Mouse (Mus musculus) intestine, embryonic 15.5 days (tissue): ENCODE results near the gene 4933402J07Rik. TPM values are rescaled to one million over a fixed set of nuclear protein-coding genes. Genes with fewer than 3 reads are reported as not detected.

Experiments used
- ATAC-seq: fragments of 200-750 bp; cut with Nextera tagmentation; 2 replicates; pipeline ENCODE4 v1.8.0; 2017; ENCODE audit warnings: moderate TSS enrichment, moderate library complexity
- H3K27ac ChIP-seq: fragments of 300-500 bp; sonication (generic); 2 replicates; pipeline ENCODE4 v1.5.1; 2015; ENCODE audit warnings: mild to moderate bottlenecking, inconsistent platforms
- H3K27me3 ChIP-seq: fragments of 300-500 bp; sonication (generic); replicated peaks from 2 replicates; pipeline ENCODE4 v1.6.1; 2015; ENCODE audit warnings: inconsistent platforms
- H3K36me3 ChIP-seq: fragments of 300-500 bp; sonication (generic); 2 replicates; pipeline ENCODE4 v1.6.1; 2015; ENCODE audit warnings: inconsistent platforms
- H3K4me1 ChIP-seq: fragments of 300-500 bp; sonication (generic); replicated peaks from 2 replicates; pipeline ENCODE4 v1.6.1; 2015; ENCODE audit warnings: inconsistent platforms
- H3K4me2 ChIP-seq: fragments of 300-500 bp; sonication (generic); replicated peaks from 2 replicates; pipeline ENCODE4 v1.6.1; 2015; ENCODE audit warnings: mild to moderate bottlenecking, inconsistent platforms
- H3K4me3 ChIP-seq: fragments of 300-500 bp; sonication (generic); replicated peaks from 2 replicates; pipeline ENCODE4 v1.5.1; 2015; ENCODE audit warnings: inconsistent platforms
- H3K9ac ChIP-seq: fragments of 300-500 bp; sonication (generic); 2 replicates; pipeline ENCODE4 v1.6.1; 2015; ENCODE audit warnings: inconsistent platforms
- H3K9me3 ChIP-seq: fragments of 300-500 bp; sonication (generic); 2 replicates; pipeline ENCODE4 v1.6.1; 2016; ENCODE audit warnings: inconsistent platforms
- WGBS: fragments of 180-500 bp; shearing (Covaris S2); methylation state at CpG from one replicate; pipeline ENCODE4 v1.1.7; 2015; 5-methylcytosine and 5-hydroxymethylcytosine counted together
- polyA plus RNA-seq: library from polyadenylated mRNA; unstranded; fragments of >200 nt; fragmentation: Nextera tagmentation; extraction: Ambion mirVana; gene quantifications from 2 replicates; pipeline ENCODE4 v1.2.1, GENCODE M21; 2015

The 4933402J07Rik gene
- polyA plus RNA-seq: not detected in 2 replicates

DNA sequence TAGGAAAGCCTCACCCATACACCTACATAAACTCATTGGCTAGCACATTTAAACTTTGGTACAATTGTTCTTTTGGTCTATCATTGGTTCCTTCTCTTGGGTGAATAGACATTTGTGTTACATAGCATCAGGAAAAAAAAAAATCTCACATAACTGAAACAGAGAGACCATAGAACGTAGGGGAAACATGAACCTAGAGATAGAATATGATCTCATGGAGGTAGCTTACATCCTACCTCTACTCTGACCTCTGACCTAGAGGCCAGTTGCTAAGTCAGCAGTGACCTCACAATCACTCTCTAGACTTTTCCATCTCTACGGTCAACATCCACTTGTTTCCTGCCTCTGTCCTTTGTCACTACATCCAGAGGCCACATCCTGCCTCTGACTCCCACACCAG is at the start of gene 4933402J07Rik:
TSS of gene 4933402J07Rik (plus strand) at position 301 of the 400 bp plus-strand sequence.
- Histone ChIP-seq H3K4me1 (no peaks in the 10 kb centered on the region), H3K9ac (no peak within 1 kb of the TSS), H3K27ac (no peak within 1 kb of the TSS), H3K27me3 (no peaks in the 10 kb centered on the region), H3K9me3 (no peaks in the 10 kb centered on the region), H3K36me3 (no peaks in the 10 kb centered on the region), H3K4me2 (no peak within 1 kb of the TSS), H3K4me3 (no peak within 1 kb of the TSS)
- WGBS: 70% methylated on average over 2 of the region's 2 CpGs
- ATAC-seq: no peak

- Histone ChIP-seq H3K27ac (no peak overlapping the region), H3K4me2 (no peak overlapping the region), H3K4me3 (no peak overlapping the region), H3K9me3 (no peaks in the 10 kb centered on the region), H3K27me3 (no peaks in the 10 kb centered on the region), H3K4me1 (no peaks in the 10 kb centered on the region), H3K36me3 (no peaks in the 10 kb centered on the region), H3K9ac (no peak overlapping the region)
- WGBS: 96% methylated on average over 3 of the region's 3 CpGs
- no peak for ATAC-seq
Measured at GRCm38 (mm10) chr8:87517132-87517531, 46.5 kb upstream of the 4933402J07Rik start.

- no peak overlapping the region for H3K9ac ChIP-seq
- no peaks in the 10 kb centered on the region for H3K27me3 ChIP-seq
- WGBS: 86% methylated on average over 1 of the region's 1 CpGs
- H3K9me3 ChIP-seq: no peaks in the 10 kb centered on the region
- H3K4me1 ChIP-seq: no peaks in the 10 kb centered on the region
- no peak for ATAC-seq
- no peak overlapping the region for H3K4me2 ChIP-seq
- H3K27ac ChIP-seq: no peak overlapping the region
- no peak overlapping the region for H3K4me3 ChIP-seq
- no peaks in the 10 kb centered on the region for H3K36me3 ChIP-seq
Measured at GRCm38 (mm10) chr8:87525006-87525405, 38.6 kb upstream of the 4933402J07Rik start.

DNA sequence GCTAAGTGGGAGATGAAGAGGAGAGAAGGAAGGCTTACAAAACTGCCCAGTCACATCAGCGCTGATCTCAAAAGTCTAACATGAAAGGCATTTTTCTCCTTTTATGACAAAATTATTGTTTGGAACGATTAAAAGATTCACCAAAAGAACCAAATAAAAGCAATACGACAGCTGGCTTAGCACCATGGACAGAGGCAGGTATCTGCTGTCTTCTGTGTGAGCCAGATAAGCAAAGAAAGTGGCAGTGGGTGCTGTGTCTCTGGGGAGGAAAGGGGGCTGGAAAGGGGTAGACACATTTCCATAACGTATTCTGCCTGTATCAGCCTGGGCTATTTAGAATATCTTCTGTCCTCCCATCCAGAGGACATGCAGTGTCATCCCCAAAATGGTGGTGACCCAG is 32.5 kb upstream of the 4933402J07Rik start:
- no peak overlapping the region for H3K9ac ChIP-seq
- H3K9me3 ChIP-seq: no peaks in the 10 kb centered on the region
- H3K27me3 ChIP-seq: no peaks in the 10 kb centered on the region
- H3K4me2 ChIP-seq: no peak overlapping the region
- 49% methylated on average over 4 of the region's 4 CpGs for WGBS
- ATAC-seq: no peak
- no peak overlapping the region for H3K27ac ChIP-seq
- H3K4me1 ChIP-seq: no peaks in the 10 kb centered on the region
- H3K36me3 ChIP-seq: no peaks in the 10 kb centered on the region
- H3K4me3 ChIP-seq: no peak overlapping the region

DNA sequence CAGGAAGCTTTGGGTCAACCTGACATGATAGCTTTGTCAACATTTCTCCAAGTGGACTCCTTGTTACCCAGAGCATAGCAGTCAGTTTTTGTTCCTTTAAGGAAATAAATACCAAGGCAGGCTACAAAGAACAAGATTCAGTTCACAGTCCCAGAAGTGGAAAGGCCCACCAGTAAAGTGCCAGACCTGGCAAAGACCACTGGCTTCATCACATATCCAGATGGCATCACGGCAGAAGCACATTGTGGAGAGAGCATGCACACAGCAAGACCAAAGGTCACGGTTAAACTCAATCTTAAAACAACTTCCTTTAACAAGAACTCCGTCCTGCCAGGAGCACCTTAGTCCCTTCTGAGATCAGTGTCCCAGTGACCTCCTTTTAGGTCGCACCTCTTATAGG is 30.2 kb upstream of the 4933402J07Rik start:
- no peak overlapping the region for H3K9ac ChIP-seq
- no peak for ATAC-seq
- no peaks in the 10 kb centered on the region for H3K36me3 ChIP-seq
- H3K4me3 ChIP-seq: no peak overlapping the region
- no peak overlapping the region for H3K27ac ChIP-seq
- H3K4me2 ChIP-seq: no peak overlapping the region
- no peaks in the 10 kb centered on the region for H3K9me3 ChIP-seq
- H3K27me3 ChIP-seq: no peaks in the 10 kb centered on the region
- 69% methylated on average over 4 of the region's 4 CpGs for WGBS
- no peaks in the 10 kb centered on the region for H3K4me1 ChIP-seq

DNA sequence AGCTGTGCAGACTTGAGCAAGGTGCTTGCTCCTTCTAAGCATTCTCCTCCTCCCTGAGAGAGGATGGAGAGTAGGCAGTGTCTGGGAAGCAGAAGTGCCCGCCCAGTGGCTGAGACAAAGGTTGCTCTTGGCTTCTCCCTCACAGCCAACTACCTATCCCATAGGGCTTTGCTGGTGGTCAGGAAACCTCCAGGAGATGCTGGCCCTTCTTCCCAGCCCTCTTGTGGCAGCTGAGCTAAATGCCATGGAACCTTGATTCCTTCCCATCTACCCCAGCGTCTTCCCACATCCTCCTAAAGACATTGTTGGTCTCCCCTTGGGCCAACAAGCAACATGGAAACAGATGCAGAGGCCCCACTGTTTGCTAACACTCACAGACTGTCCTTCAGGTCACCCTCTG is 28.8 kb upstream of the 4933402J07Rik start:
- no peaks in the 10 kb centered on the region for H3K36me3 ChIP-seq
- H3K27me3 ChIP-seq: no peaks in the 10 kb centered on the region
- no peaks in the 10 kb centered on the region for H3K4me1 ChIP-seq
- no peak for ATAC-seq
- WGBS: 30% methylated on average over 2 of the region's 2 CpGs
- no peak overlapping the region for H3K27ac ChIP-seq
- H3K4me2 ChIP-seq: no peak overlapping the region
- H3K4me3 ChIP-seq: no peak overlapping the region
- H3K9ac ChIP-seq: no peak overlapping the region
- no peaks in the 10 kb centered on the region for H3K9me3 ChIP-seq

DNA sequence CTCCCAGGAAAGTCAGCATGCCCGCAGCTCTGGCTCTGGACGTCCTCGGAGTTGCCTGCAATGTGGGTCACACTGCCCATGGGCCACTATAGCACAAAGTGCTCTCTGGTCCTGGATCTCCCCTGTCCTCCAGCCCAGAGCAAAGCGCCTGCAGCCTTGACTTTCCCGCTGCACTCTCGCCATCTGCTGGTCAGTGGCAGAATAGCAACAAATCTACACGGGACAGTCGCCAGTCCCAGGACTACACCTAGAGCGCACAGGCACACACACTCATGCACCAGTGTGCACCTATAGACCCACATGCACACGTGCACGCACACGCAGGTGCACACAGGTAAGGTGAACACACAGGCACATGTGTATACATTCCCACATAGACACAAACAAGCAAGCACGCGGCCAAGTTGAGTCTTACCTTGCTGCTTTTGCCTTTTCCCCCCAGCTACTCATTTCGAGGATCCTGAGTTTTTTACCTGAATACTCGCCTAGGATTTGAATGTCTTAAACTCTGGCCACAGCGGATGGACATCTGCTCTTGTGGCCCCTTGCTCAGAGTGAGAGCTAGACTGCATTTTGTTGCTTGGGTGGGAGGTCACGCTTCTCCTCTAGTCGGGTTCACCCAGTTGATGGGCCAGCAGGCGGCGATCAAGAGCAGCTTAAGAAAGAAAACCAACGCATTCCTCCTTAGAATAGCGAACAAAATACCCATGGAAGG is 26.9 kb upstream of the 4933402J07Rik start:
- H3K9ac ChIP-seq: no peak overlapping the region
- H3K27ac ChIP-seq: no peak overlapping the region
- H3K4me3 ChIP-seq: no peak overlapping the region
- H3K27me3 ChIP-seq: no peaks in the 10 kb centered on the region
- peak; percentile 78 for ATAC-seq
- no peaks in the 10 kb centered on the region for H3K4me1 ChIP-seq
- peak overlapping the region; percentile 2; the same call in 1 of the 2 replicates for H3K4me2 ChIP-seq
- WGBS: 6% methylated on average over 23 of the region's 23 CpGs
- no peaks in the 10 kb centered on the region for H3K9me3 ChIP-seq
- H3K36me3 ChIP-seq: no peaks in the 10 kb centered on the region

GRCm38 (mm10) chr8:87539829-87540394 is 23.7 kb upstream of the 4933402J07Rik start:
- Histone ChIP-seq H3K4me3 (no peak overlapping the region), H3K9me3 (no peaks in the 10 kb centered on the region), H3K4me1 (no peaks in the 10 kb centered on the region), H3K27me3 (no peaks in the 10 kb centered on the region), H3K9ac (no peak overlapping the region), H3K36me3 (no peaks in the 10 kb centered on the region), H3K27ac (no peak overlapping the region), H3K4me2 (no peak overlapping the region)
- 30% methylated on average over 15 of the region's 15 CpGs for WGBS
- ATAC-seq: no peak

DNA sequence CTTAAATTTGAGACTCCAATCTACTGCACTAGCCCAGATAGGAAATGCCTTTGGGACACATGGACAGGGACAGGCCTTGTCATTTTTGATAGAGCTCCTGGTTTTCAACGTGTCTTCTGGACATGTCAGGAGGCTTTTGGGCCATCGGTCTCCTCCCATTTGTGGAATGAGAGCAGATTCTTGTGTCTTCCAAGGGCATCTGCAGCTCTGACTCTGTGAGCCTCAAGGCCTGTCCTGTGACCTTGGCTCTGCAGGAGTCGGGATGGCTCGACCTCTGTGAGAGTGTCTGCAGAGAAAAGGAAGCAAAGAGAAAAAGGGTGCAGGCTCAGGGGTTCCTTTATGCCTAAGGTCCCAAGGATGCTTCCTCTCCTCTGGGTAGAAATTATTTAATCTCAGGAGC is 13.8 kb upstream of the 4933402J07Rik start:
- H3K4me3 ChIP-seq: no peak overlapping the region
- no peaks in the 10 kb centered on the region for H3K4me1 ChIP-seq
- WGBS: 60% methylated on average over 4 of the region's 4 CpGs
- no peak overlapping the region for H3K9ac ChIP-seq
- ATAC-seq: no peak
- no peaks in the 10 kb centered on the region for H3K9me3 ChIP-seq
- H3K27ac ChIP-seq: no peak overlapping the region
- H3K27me3 ChIP-seq: no peaks in the 10 kb centered on the region
- no peaks in the 10 kb centered on the region for H3K36me3 ChIP-seq
- no peak overlapping the region for H3K4me2 ChIP-seq

GRCm38 (mm10) chr8:87552801-87553200 is 10.9 kb upstream of the 4933402J07Rik start:
- H3K4me1 ChIP-seq: no peaks in the 10 kb centered on the region
- H3K27me3 ChIP-seq: no peaks in the 10 kb centered on the region
- ATAC-seq: no peak
- H3K9ac ChIP-seq: no peak overlapping the region
- H3K9me3 ChIP-seq: no peaks in the 10 kb centered on the region
- H3K4me3 ChIP-seq: no peak overlapping the region
- H3K36me3 ChIP-seq: no peaks in the 10 kb centered on the region
- H3K27ac ChIP-seq: no peak overlapping the region
- no peak overlapping the region for H3K4me2 ChIP-seq
- 52% methylated on average over 1 of the region's 1 CpGs for WGBS

GRCm38 (mm10) chr8:87560801-87561200 is 2.9 kb upstream of the 4933402J07Rik start:
- H3K27me3 ChIP-seq: no peaks in the 10 kb centered on the region
- H3K9ac ChIP-seq: no peak overlapping the region
- H3K27ac ChIP-seq: no peak overlapping the region
- H3K4me3 ChIP-seq: no peak overlapping the region
- WGBS: 55% methylated on average over 2 of the region's 2 CpGs
- no peaks in the 10 kb centered on the region for H3K36me3 ChIP-seq
- no peaks in the 10 kb centered on the region for H3K4me1 ChIP-seq
- no peaks in the 10 kb centered on the region for H3K9me3 ChIP-seq
- no peak for ATAC-seq
- H3K4me2 ChIP-seq: no peak overlapping the region

GRCm38 (mm10) chr8:87569203-87569602 is 5.5 kb downstream of the 4933402J07Rik start:
- no peaks in the 10 kb centered on the region for H3K36me3 ChIP-seq
- 83% methylated on average over 5 of the region's 5 CpGs for whole genome bisulfite sequencing
- no peak overlapping the region for H3K9ac ChIP-seq
- H3K4me3 ChIP-seq: no peak overlapping the region
- no peaks in the 10 kb centered on the region for H3K9me3 ChIP-seq
- no peak for ATAC-seq
- H3K27ac ChIP-seq: no peak overlapping the region
- H3K4me1 ChIP-seq: 0 out of 2 replicates have a peak, but pooled peaks cover 6% of the 10 kb centered on the region
- no peak overlapping the region for H3K4me2 ChIP-seq
- H3K27me3 ChIP-seq: no peaks in the 10 kb centered on the region
